Mouse (Mus musculus): ENCODE measurements around the gene Olfr530.

The Olfr530 gene

GRCm38 (mm10) chr7:140376231-140376630 is at the start of gene Olfr530:
Gene Olfr530 (minus strand): TSS chr7:140376331.
- DNase-seq (ENCODE audit: low spot score): no peak

GRCm38 (mm10) chr7:140421539-140421938 is 45.4 kb upstream of the Olfr530 start, which contains the start of gene Olfr532:
Gene Olfr532 (minus strand): TSS chr7:140421639.
- no peak for DNase-seq (ENCODE audit: low spot score)

DNA sequence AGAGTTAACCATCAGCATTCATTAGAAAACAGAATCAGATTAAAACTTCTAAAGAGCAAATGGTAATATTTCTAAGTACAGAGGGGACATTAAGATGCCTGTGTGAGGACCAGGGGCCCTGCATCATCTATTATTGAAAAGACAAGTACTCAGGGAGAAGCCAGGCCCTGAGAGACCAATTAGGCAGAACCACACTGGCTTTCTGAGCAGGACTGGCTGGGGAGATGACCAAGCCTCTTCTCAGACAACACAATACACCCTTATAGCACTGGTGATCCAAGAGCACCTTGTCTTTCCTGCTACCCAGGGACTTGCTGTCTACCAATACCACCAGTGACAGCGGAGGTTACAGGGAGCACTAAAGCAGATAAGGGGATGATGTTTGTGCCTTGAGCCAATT is 26.7 kb upstream of the Olfr530 start, which contains the start of gene Olfr531:
TSS of gene Olfr531 (minus strand) at position 101 of the 400 bp plus-strand sequence.
- no peak for DNase-seq (ENCODE audit: low spot score)

DNA sequence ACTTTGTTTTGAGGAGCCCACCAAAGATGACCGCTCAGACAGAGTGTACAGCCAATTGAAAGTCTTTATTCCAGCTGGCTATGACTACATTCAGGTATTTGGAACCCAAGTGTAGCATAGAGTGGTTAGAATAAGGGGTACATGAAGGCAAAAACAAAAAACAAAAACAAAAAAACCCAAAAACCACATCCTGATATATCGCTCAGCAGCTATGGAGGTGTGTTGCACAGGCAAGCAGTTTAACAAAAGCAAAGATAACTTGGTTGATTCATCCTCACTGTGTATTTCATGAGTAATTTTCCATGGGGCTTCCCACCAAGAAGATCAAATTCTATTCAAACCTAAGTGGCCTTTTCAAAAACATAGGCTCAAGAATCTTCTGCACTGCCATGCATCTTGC is 780 bp upstream of the Olfr530 start:
- no peak for DNase-seq (ENCODE audit: low spot score)

DNA sequence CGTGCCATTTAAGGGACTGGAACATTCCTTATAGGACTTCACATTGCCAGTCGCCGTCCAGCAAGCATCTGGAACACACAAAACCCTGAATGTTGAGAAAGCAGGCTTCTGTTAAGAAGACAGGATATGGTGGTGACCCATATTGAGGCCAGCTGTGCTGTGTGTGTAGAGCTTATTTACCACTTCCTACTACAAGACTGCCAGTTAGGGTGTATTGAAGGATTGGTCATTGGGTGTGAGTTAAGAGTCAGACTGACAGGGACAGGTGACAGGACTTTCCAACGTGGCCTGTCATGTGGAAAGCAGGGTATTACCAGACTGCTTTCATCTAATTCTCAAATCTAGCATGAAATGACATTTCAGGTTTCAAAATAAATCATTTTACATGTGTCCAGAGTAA is 1.8 kb downstream of the Olfr530 start:
- no peak for DNase-seq (ENCODE audit: low spot score)

GRCm38 (mm10) chr7:140361571-140361970 is 14.6 kb downstream of the Olfr530 start, which contains the start of gene Olfr60:
Gene Olfr60 (minus strand): TSS chr7:140361671.
- DNase-seq (ENCODE audit: low spot score): no peak

DNA sequence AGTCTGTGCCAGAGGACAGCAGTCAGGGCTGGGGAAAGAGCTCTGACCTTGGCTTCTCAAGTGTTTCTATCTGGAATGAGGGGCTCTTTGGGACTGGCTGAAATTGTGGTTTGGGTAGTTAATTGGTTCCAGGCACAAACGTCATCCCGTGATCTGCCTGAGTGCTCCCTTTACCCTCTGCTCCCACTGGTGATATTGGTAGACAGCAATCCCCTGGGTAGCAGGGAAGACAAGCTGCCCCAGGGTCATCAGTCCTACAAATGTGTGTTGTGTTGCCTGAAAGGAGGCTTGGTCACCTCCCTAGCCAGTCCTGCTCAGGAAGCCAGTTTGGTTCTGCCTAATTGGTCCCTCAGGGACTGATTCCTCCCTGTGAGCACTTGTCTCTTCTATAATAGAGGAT is 42.4 kb downstream of the Olfr530 start, which contains the start of gene Olfr527:
TSS of gene Olfr527 (plus strand) at position 301 of the 400 bp plus-strand sequence.
- DNase-seq (ENCODE audit: low spot score): no peak

DNA sequence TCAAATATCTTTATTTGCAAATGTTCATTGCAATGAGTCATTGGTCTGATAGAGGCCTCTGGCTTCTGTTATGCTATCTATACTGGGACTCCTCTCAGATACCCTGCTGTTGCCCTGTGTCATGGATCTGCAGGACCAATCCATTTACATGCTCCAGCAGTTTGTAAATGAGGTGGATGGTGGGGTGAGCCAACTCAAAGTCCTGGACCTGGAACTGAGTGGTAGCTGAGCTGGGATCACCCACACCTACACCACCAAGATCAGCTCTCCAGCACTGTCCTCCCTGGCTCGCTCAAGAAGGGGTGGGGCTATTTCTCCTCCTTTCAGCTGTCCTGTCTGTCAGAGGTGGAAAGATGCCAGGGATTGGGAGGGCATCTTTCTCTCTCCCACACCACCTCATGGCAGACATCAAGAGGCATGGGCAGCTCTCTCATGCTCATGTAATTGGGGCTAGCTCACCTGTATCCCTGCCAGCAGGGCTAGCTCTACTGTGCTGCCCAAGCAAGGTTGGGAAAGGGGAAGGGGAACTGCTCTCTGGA is 46.3 kb downstream of the Olfr530 start:
- DNase-seq (ENCODE audit: low spot score): no peak

Data from adipocyte (in vitro differentiated cells).